Mouse (Mus musculus): ENCODE results near the gene Gdf9.

The Gdf9 gene

GRCm38 (mm10) chr11:53478383-53479170 lies 47.8 kb downstream of the Gdf9 start:
- no peak for DNase-seq

DNA sequence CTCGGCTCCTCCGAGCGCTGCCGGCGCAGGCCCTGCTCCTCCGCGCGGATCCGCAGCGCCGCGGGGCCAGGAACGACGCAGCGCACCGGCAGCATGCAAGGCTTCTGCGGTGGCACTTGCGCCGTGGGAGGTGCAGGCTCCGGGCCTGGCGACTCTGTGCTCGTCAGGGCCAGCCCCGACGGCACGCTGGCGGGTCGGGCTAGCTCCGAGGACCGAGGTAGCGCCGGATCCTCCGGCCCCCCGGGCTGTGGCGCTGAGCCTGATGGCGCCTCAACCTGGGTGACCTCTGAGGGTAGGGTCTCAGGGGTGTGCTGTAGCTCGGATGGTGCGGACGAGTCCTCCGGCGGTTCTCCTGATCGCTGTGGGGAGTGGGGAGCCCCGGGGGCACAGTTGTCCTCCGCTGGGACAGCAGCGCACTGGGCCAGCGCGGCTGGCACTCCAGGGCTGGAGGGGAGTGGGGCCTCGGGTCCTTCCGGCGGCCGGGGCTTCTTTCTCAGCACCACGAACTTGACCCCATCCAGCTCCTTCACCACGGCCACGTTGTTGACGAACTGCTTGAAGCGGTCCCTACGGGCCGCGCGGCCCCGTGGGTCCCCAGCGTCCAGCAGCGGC lies 48.5 kb downstream of the Gdf9 start:
- peak in 1 of 2 experiments; percentile 47 for DNase-seq

GRCm38 (mm10) chr11:53479783-53480301 lies 49.0 kb downstream of the Gdf9 start, which contains the start of the genes Gm9945 and Sowaha:
Gene Gm9945 (plus strand): TSS chr11:53480166.
Gene Sowaha (minus strand): TSS chr11:53480274.
- peak; percentile 63 to 87 for DNase-seq

GRCm38 (mm10) chr11:53481088-53481730 lies 50.4 kb downstream of the Gdf9 start:
- DNase-seq: no peak

DNA sequence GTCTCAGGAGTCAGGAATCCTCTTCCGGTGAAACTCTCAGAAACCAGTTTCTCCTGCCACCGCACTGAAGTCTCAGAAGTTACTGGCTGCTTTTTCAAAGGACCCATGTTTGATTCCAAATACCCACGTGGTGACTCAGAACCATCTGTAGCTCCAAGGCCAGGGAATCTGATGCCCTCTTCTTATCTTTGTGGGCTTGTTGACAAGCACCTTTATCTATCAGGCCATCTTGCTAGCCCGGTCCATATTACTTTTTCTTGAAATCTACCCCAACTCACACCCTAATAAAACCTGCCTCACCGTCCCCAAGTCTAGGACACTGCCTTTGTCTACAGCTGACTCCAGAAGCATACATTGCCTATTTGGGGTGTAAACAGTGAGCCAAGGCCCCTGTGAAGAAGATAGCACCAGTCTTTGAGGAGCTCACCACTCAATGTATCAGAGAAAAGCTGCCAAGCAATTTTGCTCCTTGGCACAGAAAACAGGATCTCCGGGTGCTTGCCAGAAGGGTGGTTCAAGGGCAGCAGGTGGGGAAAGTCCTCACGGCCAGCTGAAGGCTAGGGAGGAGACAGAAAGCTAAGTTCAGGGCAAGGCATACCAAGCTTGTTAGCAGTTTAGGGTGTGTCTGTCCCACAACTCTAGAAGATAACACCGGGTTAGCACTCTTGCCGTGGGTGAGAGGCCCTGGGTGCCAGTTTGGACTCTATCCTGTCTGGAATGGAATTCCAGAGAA lies 52.5 kb downstream of the Gdf9 start:
- no peak for DNase-seq

DNA sequence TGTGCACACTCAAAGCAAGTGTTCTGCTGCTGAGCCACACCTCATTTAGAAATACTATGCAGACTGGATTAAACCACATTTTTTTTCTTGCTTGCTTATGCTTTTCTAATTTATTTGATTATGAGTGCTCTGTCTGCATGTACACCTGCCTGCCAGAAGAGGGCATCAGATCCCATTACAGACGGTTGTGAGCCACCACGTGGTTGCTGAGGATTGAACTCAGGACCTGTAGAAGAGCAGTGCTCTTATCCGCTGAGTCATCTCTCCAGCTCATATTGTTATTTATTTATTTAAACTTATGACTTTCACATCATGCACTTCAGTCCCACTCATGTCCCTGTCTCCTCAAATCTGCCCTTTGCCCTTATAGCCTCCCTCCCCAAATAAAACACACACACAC lies 54.9 kb downstream of the Gdf9 start:
- no peak for DNase-seq

GRCm38 (mm10) chr11:53486351-53486750 lies 55.5 kb downstream of the Gdf9 start:
- DNase-seq: no peak

GRCm38 (mm10) chr11:53486822-53487594 lies 56.2 kb downstream of the Gdf9 start:
- peak; percentile 56 to 79 for DNase-seq

Data from kidney, postnatal 25 days (tissue).